Mouse (Mus musculus) midbrain, embryonic 10.5 days (tissue): ENCODE results near the gene Dand5. TPM values are rescaled to one million over a fixed set of nuclear protein-coding genes. Genes with fewer than 3 reads are reported as not detected.
A peak's percentile ranks its signal among the peaks of the same experiment; 100 is the strongest.
"Not testable (repeated sequence)": the region's sequence is repeated elsewhere in the genome, so short reads cannot be mapped to it uniquely, and the experiment has no call there.

Experiments
- DNase-seq: peaks from one replicate; pipeline ENCODE4 v3.0.0-alpha.2; 2017; ENCODE audit warnings: low spot score
- H3K27ac ChIP-seq: fragments of 300-500 bp; sonication (generic); replicated peaks from 2 replicates; pipeline ENCODE4 v1.5.1; 2016; ENCODE audit warnings: mild to moderate bottlenecking
- H3K27me3 ChIP-seq: fragments of 300-500 bp; sonication (generic); 2 replicates; pipeline ENCODE4 v1.6.1; 2016; ENCODE audit warnings: low read depth, mild to moderate bottlenecking; ENCODE audit not compliant: poor library complexity, severe bottlenecking
- H3K36me3 ChIP-seq: fragments of 300-500 bp; sonication (generic); 2 replicates; pipeline ENCODE4 v1.6.1; 2016; ENCODE audit warnings: mild to moderate bottlenecking, moderate library complexity
- H3K4me1 ChIP-seq: fragments of 300-500 bp; sonication (generic); 2 replicates; pipeline ENCODE4 v1.6.1; 2016
- H3K4me3 ChIP-seq: fragments of 300-500 bp; sonication (generic); 2 replicates; pipeline ENCODE4 v1.5.1; 2016; ENCODE audit warnings: mild to moderate bottlenecking, moderate library complexity
- H3K9me3 ChIP-seq: fragments of 300-500 bp; sonication (generic); replicated peaks from 2 replicates; pipeline ENCODE4 v1.6.1; 2016; ENCODE audit warnings: mild to moderate bottlenecking
- WGBS: fragments of 180-500 bp; shearing (Covaris S2); methylation state at CpG from one replicate; pipeline ENCODE4 v1.1.7; 2016; 5-methylcytosine and 5-hydroxymethylcytosine counted together
- polyA plus RNA-seq: library from polyadenylated mRNA; unstranded; fragments of >200 nt; fragmentation: Nextera tagmentation; extraction: Ambion mirVana; gene quantifications from 2 replicates; pipeline ENCODE4 v1.2.1, GENCODE M21; 2016

Dand5 gene
- polyA plus RNA-seq, 1 experiment from 2014 or later: 2.9 TPM

DNA sequence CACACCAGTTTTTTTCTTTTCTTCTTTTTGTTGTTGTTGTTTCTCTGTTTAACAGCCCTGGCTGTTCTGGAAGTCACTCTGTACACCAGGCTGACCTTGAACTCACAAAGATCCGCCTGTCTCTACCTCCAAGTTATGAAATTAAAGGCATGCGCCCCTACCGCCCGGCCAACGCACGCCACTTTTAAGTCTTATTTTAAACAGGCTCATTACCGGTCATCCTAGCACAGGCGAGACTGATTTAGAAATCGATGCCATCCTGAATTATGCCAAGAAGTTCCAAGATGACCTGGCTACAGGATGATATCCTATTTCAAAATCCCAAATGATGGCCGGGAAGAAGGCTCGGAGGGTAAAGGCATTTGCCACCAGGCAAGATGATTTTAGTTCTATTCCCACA is 8.9 kb upstream of the Dand5 start, which contains the start of gene Gadd45gip1:
TSS of gene Gadd45gip1 (plus strand) at position 33 of the 400 bp plus-strand sequence.
- Histone ChIP-seq H3K27me3 (no peaks in the 10 kb centered on the region), H3K27ac (peak within 1 kb of the TSS; percentile 99), H3K4me1 (peaks cover 8% of the 10 kb centered on the region), H3K4me3 (peak within 1 kb of the TSS; percentile 99), H3K36me3 (peaks cover 32% of the 10 kb centered on the region), H3K9me3 (no peaks in the 10 kb centered on the region; the same call in 1 of the 2 replicates)
- no peak for DNase-seq
- 82% methylated on average over 11 of the region's 11 CpGs for whole genome bisulfite sequencing

DNA sequence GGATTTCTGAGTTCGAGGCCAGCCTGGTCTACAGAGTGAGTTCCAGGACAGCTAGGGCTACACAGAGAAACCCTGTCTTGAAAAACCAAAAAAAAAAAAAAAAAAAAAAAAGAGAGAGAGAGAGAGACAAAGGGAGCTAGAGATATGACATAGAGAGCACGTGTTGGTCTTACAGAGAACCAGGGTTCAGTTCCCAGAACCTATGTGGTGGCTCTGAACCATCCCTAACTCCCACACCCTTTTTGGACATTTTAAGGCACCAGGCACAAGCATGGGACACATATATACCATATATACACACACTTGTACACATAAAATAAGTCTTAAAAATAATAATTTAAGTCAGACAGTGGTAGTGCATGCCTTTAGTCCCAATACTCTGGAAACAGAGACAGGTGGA is 3.9 kb upstream of the Dand5 start:
- H3K27ac ChIP-seq, H3K4me3 ChIP-seq, H3K36me3 ChIP-seq, DNase-seq, H3K9me3 ChIP-seq: not testable (repeated sequence)
- peaks cover 35% of the 10 kb centered on the region for H3K27me3 ChIP-seq
- peaks cover 16% of the 10 kb centered on the region for H3K4me1 ChIP-seq
- WGBS: 87% methylated on average over 2 of the region's 2 CpGs

DNA sequence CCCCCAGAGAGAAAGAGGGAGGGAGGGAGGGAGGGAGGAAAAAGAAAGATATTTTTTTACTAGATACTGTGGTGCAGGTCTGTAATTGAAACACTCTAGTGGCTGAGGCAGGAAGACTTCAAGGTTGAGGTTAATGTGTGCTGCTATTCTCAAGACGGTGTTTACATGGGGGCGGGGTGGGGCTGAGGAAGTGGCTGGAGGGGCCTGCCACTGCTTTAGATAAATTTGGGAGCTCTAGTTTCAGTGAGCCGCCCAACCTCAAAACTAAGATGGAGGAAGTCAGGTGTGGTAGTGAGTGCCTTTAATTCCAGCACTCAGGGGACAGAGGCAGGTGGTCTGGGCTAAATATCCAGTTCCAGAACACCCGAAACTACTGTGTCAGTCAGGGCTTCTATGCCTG is 3.0 kb upstream of the Dand5 start:
- Histone ChIP-seq H3K36me3 (no peaks in the 10 kb centered on the region), H3K4me1 (peaks cover 16% of the 10 kb centered on the region), H3K27me3 (peaks cover 39% of the 10 kb centered on the region), H3K9me3 (no peaks in the 10 kb centered on the region), H3K27ac (no peak overlapping the region), H3K4me3 (no peak overlapping the region)
- DNase-seq: no peak
- WGBS: 76% methylated on average over 4 of the region's 4 CpGs

DNA sequence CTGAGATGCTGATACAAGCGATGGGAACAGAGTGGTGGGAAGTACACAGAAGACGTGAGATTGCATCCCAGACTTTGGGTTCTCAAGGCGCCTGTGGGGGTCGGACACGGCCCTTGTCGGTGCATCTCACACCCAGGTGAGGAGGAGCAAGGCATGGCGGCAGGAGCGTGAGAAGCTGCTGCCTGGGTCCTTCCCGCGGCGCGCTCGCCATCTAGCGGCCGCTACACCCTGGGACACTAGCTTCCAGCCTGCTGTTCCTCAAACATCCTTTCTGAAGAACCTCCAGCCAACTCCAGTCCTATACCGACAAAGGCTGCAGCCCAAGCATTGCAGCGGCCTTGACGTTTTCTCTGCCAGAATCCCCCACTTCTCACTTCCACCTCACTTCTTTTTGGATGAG is 1.0 kb upstream of the Dand5 start:
- H3K36me3 ChIP-seq: no peaks in the 10 kb centered on the region
- peak; percentile 75 for DNase-seq
- no peaks in the 10 kb centered on the region for H3K9me3 ChIP-seq
- H3K4me3 ChIP-seq: peak overlapping the region; percentile 36
- H3K27ac ChIP-seq: peak overlapping the region; percentile 38; the same call in 1 of the 2 replicates
- peaks cover 39% of the 10 kb centered on the region for H3K27me3 ChIP-seq
- under 1% methylated on average over 18 of the region's 18 CpGs for WGBS
- H3K4me1 ChIP-seq: peaks cover 16% of the 10 kb centered on the region

DNA sequence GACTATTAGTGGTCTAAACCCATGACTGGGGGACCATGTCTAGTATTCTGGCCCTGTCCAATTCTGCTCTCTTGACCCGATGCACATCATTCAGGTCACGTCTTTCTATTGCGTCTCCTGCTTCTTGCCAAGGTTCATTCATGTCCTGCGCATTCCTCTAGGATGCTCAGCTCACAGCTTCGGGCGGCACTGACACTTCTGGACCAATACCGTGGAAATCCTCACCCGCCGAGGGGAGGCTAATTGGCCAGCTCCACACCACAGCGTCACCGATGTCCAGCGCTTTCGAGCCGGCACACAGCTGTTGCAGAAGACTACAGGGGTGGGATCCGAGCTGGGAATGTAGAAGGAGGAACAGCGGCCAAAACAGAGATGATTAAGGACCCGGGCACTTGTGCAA is 6.5 kb downstream of the Dand5 start:
- H3K27ac ChIP-seq: no peak overlapping the region
- H3K4me3 ChIP-seq: no peak overlapping the region
- H3K27me3 ChIP-seq: peaks cover 61% of the 10 kb centered on the region
- H3K9me3 ChIP-seq: no peaks in the 10 kb centered on the region
- 74% methylated on average over 17 of the region's 17 CpGs for WGBS
- H3K36me3 ChIP-seq: no peaks in the 10 kb centered on the region
- DNase-seq: no peak
- peaks cover 35% of the 10 kb centered on the region for H3K4me1 ChIP-seq

DNA sequence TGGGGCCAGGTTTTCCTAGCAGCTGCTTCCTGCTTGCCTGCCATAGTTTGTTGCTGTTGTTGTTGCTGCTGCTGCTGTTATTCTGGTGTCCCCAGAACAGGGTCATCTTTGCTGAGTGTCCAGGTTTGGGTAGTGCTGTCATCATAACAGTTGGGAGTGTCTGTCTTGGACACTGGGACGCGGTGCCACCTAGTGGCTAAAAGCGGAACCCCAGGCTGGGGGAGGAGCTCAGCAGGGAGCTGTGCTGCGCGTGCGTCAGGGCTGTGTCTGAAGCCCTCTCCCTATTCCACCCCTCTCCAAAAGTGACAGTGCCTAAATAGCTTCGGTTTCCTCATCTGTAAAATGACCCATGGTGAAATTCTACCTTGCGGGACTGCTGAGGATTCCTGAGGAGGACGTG is 7.1 kb downstream of the Dand5 start:
- H3K4me3 ChIP-seq: no peak overlapping the region
- H3K4me1 ChIP-seq: peaks cover 41% of the 10 kb centered on the region
- H3K27ac ChIP-seq: no peak overlapping the region
- H3K36me3 ChIP-seq: no peaks in the 10 kb centered on the region
- peaks cover 66% of the 10 kb centered on the region for H3K27me3 ChIP-seq
- peak; percentile 92 for DNase-seq
- no peaks in the 10 kb centered on the region for H3K9me3 ChIP-seq
- 9% methylated on average over 9 of the region's 9 CpGs for WGBS

DNA sequence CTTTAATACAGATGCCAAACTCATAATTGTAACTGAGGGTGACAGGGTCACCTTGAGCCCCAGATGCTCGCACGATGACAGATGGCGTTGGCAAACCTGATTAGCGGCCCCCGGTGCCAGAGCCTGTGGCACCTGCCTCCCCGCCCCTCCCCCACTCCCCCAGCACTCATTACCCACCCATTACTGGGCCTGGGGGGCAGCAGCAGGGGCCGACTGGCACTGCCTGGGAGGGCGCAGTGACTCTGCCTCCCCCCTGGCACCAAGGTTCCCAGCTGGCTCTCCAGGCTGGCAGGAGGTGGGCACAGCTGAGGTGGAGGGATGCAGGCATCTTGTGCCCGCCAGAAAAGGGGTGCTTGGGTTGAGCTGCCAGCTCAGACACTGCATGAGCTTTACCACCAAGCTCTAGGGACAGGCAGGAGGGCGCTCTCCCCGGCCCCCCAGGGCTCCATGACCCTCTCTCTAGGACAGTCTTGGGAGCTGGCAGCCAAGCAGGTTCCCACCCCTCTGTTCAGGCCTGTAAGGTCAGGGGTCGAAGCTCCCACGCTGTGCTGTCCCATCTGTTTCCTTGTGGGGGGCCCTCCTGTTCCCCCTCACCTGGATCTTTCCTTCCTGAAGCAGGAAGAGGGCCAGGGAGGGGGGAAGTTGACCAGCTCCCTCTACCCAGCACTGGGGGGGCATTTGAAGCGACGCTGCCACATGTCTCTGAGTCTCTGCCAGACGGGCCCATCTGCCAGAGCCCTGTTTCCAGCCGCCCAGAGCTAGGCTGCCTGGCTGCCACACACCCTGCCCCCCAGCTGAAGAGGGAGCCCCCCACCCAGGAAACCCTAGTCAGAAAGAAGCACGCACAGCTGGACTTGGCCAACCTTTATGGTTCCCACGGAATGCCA is 7.8 kb downstream of the Dand5 start:
- no peak for DNase-seq
- H3K9me3 ChIP-seq: no peaks in the 10 kb centered on the region
- H3K4me1 ChIP-seq: peaks cover 42% of the 10 kb centered on the region
- H3K4me3 ChIP-seq: peak overlapping the region; percentile 21; the same call in 1 of the 2 replicates
- 52% methylated on average over 19 of the region's 19 CpGs for WGBS
- no peaks in the 10 kb centered on the region for H3K36me3 ChIP-seq
- H3K27me3 ChIP-seq: peaks cover 73% of the 10 kb centered on the region
- 0 out of 2 replicates have a peak overlapping the region, but pooled peaks have one; percentile 4 for H3K27ac ChIP-seq

DNA sequence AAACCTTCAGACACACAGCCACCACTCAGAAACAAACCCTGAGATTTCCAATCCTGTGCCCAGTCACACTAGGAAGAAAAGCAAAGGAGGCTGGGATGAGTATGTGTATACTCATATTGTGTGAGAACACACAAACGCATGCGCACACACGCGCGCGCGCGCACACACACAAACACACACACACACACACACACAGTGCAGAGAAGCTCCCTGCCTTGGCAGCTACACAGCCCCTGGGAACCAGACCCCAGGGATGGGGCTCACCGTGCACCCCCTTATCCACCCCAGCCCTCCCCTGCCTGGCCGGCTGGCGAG is 8.4 kb downstream of the Dand5 start:
- peaks cover 79% of the 10 kb centered on the region for H3K27me3 ChIP-seq
- H3K9me3 ChIP-seq: no peaks in the 10 kb centered on the region
- 88% methylated on average over 11 of the region's 11 CpGs for WGBS
- no peak for DNase-seq
- no peak overlapping the region for H3K4me3 ChIP-seq
- peaks cover 48% of the 10 kb centered on the region for H3K4me1 ChIP-seq
- no peaks in the 10 kb centered on the region for H3K36me3 ChIP-seq
- H3K27ac ChIP-seq: 0 out of 2 replicates have a peak overlapping the region, but pooled peaks have one; percentile 4

DNA sequence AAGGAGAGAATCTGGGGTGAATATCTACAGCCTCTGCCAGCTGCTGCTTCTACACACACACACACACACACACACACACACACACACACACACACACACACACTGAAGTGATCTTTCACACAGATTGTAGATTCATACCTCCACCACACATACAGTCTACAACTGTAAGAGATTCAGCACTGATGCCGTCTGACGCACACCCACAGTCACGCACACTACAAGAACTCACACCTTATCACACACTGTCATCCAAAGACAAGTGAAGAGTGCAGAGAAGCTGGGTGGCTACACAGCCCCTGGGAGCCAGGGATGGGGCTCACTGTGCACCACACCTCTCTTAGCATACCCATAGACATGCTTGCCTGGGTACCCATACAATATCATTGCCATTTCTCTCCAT is 8.8 kb downstream of the Dand5 start:
- peaks cover 82% of the 10 kb centered on the region for H3K27me3 ChIP-seq
- no peaks in the 10 kb centered on the region for H3K9me3 ChIP-seq
- no peak overlapping the region for H3K27ac ChIP-seq
- H3K4me1 ChIP-seq: peaks cover 48% of the 10 kb centered on the region
- WGBS: 92% methylated on average over 3 of the region's 3 CpGs
- H3K4me3 ChIP-seq: no peak overlapping the region
- H3K36me3 ChIP-seq: no peaks in the 10 kb centered on the region
- no peak for DNase-seq

DNA sequence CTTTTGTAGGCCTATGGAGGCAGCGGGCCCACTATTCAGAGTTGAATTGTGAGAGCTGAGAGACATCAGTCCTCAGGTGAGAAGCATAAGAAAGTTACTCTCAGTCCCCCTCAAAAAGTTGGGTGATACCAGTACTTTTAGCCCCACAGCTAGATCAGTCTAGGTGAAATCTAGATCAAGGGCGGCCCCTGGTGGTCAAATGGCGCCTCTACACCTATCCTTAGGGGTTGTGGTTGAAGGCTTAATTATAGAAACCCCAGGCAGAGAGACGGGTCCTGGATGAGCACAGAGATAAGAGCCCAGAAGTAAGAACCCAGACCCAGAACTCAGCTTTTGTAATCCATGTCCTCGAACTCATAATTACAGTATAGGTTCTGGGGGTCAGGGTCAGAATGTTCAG is 9.6 kb downstream of the Dand5 start:
- H3K27me3 ChIP-seq: peaks cover 90% of the 10 kb centered on the region
- H3K4me3 ChIP-seq: no peak overlapping the region
- 2% methylated on average over 5 of the region's 5 CpGs for WGBS
- H3K27ac ChIP-seq: no peak overlapping the region
- H3K4me1 ChIP-seq: peaks cover 48% of the 10 kb centered on the region
- peak; percentile 85 for DNase-seq
- no peaks in the 10 kb centered on the region for H3K36me3 ChIP-seq
- no peaks in the 10 kb centered on the region for H3K9me3 ChIP-seq

DNA sequence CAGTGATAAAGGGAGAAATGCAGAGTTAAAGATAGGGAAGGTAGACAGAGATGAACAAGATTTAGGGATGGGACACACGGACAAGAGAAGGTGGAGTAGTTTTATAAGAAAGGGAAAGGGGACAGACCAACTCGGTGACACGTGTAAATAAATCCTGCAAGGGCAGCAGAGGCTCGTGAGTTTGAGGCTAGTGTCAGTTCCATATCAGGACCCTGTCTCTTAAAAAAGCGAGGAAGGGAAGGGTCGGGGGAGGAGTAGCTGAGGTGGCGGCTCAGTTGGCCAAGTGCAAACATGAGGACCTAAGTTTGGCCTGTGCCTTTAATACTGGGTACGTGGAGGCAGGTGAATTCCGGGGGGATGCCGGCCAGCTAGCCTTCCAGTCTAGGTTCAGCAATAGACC is 11.3 kb downstream of the Dand5 start:
- Histone ChIP-seq H3K27ac (peak overlapping the region; percentile 76), H3K27me3 (peaks cover 99% of the 10 kb centered on the region), H3K4me3 (peak overlapping the region; percentile 45), H3K36me3 (no peaks in the 10 kb centered on the region), H3K9me3 (peaks cover under 1% of the 10 kb centered on the region; the same call in 1 of the 2 replicates), H3K4me1 (peaks cover 48% of the 10 kb centered on the region)
- 15% methylated on average over 10 of the region's 10 CpGs for WGBS
- no peak for DNase-seq

DNA sequence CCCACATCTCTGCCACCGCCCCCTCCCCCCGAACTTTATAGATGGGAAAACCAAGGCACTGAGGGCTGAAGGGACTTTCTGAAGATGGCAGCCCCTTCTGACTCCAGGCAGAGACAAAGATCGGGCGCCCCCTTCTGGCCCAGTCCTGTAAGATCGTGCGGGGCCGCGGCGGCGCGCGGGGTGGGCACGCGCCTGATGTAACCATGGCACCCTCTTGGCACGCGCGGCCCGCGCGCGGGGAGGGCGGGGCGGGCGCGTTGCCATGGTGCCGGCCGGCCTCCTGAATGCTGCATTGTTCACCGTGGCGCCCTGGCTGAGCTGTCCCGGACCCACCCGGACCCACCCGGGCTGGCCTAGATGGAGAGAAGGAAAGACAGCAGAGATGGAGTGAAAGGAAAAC is 11.7 kb downstream of the Dand5 start:
- H3K4me3 ChIP-seq: peak overlapping the region; percentile 45
- WGBS: 1% methylated on average over 32 of the region's 32 CpGs
- peaks cover 4% of the 10 kb centered on the region; the same call in 1 of the 2 replicates for H3K9me3 ChIP-seq
- peak; percentile 95 for DNase-seq
- peaks cover 99% of the 10 kb centered on the region for H3K27me3 ChIP-seq
- H3K27ac ChIP-seq: peak overlapping the region; percentile 76
- peaks cover 48% of the 10 kb centered on the region for H3K4me1 ChIP-seq
- no peaks in the 10 kb centered on the region for H3K36me3 ChIP-seq

DNA sequence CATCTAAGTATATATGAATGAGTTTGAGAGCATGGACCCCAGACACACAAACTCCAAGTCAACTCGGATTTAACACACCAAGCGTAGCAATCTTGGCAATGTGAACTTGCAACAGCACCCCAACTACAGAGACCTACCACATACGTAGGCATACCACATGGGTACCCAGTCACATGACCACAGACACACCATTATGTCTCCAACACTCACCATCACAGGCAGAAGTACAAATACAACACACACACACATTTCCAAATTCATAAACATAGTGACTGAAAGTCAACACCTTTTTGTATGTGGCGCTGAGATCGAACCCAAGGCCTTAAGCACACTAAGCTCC is 12.7 kb downstream of the Dand5 start:
- Histone ChIP-seq H3K4me3 (no peak overlapping the region), H3K36me3 (no peaks in the 10 kb centered on the region), H3K4me1 (peaks cover 38% of the 10 kb centered on the region), H3K27me3 (peaks cover 99% of the 10 kb centered on the region), H3K9me3 (peaks cover 5% of the 10 kb centered on the region; the same call in 1 of the 2 replicates), H3K27ac (no peak overlapping the region)
- WGBS: 74% methylated on average over 5 of the region's 5 CpGs
- no peak for DNase-seq
